Mouse (Mus musculus): Measurements from ENCODE around the gene Saysd1. TPM values are rescaled to one million over a fixed set of nuclear protein-coding genes. Genes with fewer than 3 reads are reported as not detected.

The Saysd1 gene
- total and polyA plus RNA-seq, 3 experiments = 2.6 to 5.0 (median 2.8) TPM

DNA sequence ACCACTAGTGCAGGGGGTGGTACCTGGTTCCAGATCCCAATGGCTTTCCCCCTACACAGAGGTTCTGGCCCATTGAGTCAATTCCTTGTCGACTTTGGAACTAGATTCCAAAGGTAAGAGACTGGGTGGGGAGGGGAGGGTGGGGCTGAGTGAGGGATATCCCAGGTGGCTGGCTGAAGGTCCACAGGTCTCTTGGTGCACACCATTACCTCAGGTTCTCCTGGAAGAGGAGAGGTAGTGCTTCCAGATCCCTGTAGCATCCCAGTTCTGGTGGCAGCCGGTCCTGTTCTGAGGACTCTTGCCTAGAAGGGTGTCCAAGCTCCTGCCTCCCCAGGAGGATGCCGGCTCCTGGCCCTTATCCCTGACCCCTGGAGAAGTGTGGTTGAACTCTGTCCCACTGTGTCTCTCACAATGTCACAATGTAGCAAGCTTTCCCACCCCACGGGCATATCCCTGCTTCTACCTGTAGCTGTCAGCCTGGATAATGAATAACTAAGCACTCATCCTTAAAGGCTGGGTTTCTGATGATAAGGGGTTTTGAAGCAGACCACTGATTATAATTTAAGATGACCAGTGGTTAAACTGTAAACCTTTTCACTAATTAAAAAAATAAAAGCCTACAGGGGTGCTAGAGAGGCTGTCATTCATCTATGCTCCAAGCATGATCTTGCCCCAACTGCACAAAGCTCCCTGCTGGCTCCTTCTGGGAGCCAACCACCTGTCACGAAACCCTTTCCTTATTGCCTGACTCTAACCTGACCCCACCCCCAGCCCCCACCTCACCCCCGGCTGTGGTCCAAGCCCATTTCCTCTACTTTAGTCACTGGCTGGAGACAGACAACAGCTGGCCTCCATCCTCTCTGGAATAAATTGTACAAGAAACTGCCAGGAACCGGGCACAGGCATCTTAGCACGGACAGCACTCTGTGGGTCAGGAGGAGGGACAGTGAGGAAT, 20.7 kb upstream of the Saysd1 start:
- Histone ChIP-seq H3K9ac (ENCODE audit: low read depth, low read length) (no peak overlapping the region), H3K4me1 (ENCODE audit: control insufficient read depth, insufficient read depth, low read length) (no peaks in the 10 kb centered on the region), H3K4me3 (no peak overlapping the region), H3K27ac (no peak overlapping the region), H3K27me3 (ENCODE audit: control insufficient read depth, insufficient read depth, low read length) (no peaks in the 10 kb centered on the region), H3K36me3 (ENCODE audit: control insufficient read depth, insufficient read depth, low read length) (no peaks in the 10 kb centered on the region), H3K79me2 (replicated peaks; ENCODE audit: control insufficient read depth, insufficient read depth, low read length) (no peaks in the 10 kb centered on the region)
- DNase-seq = no peak
- WGBS = 53% methylated on average over 8 of the region's 8 CpGs
- intact Hi-C loops (cut with DNase I) = no loop called here
- TF ChIP-seq CTCF (IDR thresholded peaks at IDR 0.05) (no peak), POLR2A (IDR thresholded peaks at IDR 0.05; ENCODE audit: insufficient read depth, low read depth, low read length) (no peak), EP300 (IDR thresholded peaks at IDR 0.05; ENCODE audit: insufficient read depth, low read depth, low read length) (no peak)

GRCm38 (mm10) chr14:20157595-20157994, 19.3 kb upstream of the Saysd1 start:
- no peaks in the 10 kb centered on the region for H3K79me2 ChIP-seq (replicated peaks; ENCODE audit: control insufficient read depth, insufficient read depth, low read length)
- no peak overlapping the region for H3K9ac ChIP-seq (ENCODE audit: low read depth, low read length)
- H3K4me1 ChIP-seq (ENCODE audit: control insufficient read depth, insufficient read depth, low read length) = no peaks in the 10 kb centered on the region
- no peaks in the 10 kb centered on the region for H3K27me3 ChIP-seq (ENCODE audit: control insufficient read depth, insufficient read depth, low read length)
- no peaks in the 10 kb centered on the region for H3K36me3 ChIP-seq (ENCODE audit: control insufficient read depth, insufficient read depth, low read length)
- 77% methylated on average over 10 of the region's 10 CpGs for WGBS
- DNase-seq = no peak
- no peak overlapping the region for H3K27ac ChIP-seq
- TF ChIP-seq EP300 (IDR thresholded peaks at IDR 0.05; ENCODE audit: insufficient read depth, low read depth, low read length) (no peak), POLR2A (IDR thresholded peaks at IDR 0.05; ENCODE audit: insufficient read depth, low read depth, low read length) (no peak), CTCF (IDR thresholded peaks at IDR 0.05) (no peak)
- no peak overlapping the region for H3K4me3 ChIP-seq
- intact Hi-C loops (cut with DNase I) = no loop called here

DNA sequence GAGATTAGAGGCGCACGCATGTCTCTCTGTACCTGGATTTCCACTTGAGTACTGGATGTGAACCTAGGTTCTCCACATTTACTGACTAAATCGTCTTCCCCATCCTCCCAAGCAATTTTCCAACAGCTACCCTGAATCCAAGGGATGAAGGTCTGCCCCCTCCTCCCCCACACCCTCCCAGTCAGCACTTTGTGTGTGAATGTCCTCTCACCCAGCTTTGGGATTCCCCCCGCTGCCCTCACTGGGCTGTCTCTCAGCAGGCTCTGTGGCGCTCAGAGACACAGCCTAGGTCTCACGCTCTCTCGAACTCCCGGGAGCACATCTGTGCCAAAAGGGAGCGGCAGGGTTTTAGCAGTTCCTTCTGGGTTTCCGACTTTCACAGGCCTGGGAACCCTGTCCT, 17.4 kb upstream of the Saysd1 start:
- H3K27ac ChIP-seq = no peak overlapping the region
- no peak overlapping the region for H3K4me3 ChIP-seq
- H3K27me3 ChIP-seq (ENCODE audit: control insufficient read depth, insufficient read depth, low read length) = no peaks in the 10 kb centered on the region
- H3K9ac ChIP-seq (ENCODE audit: low read depth, low read length) = no peak overlapping the region
- TF ChIP-seq CTCF (IDR thresholded peaks at IDR 0.05) = no peak
- no peak for TF ChIP-seq EP300 (IDR thresholded peaks at IDR 0.05; ENCODE audit: insufficient read depth, low read depth, low read length)
- no peak for TF ChIP-seq POLR2A (IDR thresholded peaks at IDR 0.05; ENCODE audit: insufficient read depth, low read depth, low read length)
- no peaks in the 10 kb centered on the region for H3K4me1 ChIP-seq (ENCODE audit: control insufficient read depth, insufficient read depth, low read length)
- 59% methylated on average over 10 of the region's 10 CpGs for WGBS
- no peaks in the 10 kb centered on the region for H3K79me2 ChIP-seq (replicated peaks; ENCODE audit: control insufficient read depth, insufficient read depth, low read length)
- no peaks in the 10 kb centered on the region for H3K36me3 ChIP-seq (ENCODE audit: control insufficient read depth, insufficient read depth, low read length)
- DNase-seq = no peak
- intact Hi-C loops (cut with DNase I) = no loop called here

DNA sequence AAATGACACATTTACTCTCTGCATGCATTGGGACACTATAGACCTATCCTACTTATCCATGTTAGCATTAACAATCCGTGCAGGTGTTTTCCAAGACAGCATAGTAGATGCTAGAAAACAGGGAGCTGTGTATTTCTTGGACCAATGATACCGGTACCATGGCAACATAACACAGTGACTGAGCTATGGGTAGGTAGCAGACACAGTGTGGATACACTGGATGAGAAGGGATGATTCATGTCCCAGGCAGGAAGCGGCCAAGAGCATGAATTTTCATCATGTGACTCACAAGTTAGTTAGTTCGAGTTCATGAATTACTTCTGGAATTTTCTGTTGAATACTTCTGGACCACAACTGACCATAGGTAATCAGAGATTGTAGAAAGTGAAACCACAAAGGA, 16.6 kb upstream of the Saysd1 start:
- no peak overlapping the region for H3K4me3 ChIP-seq
- intact Hi-C loops (cut with DNase I) = no loop called here
- no peak overlapping the region for H3K27ac ChIP-seq
- no peak for DNase-seq
- 77% methylated on average over 4 of the region's 4 CpGs for WGBS
- no peaks in the 10 kb centered on the region for H3K79me2 ChIP-seq (replicated peaks; ENCODE audit: control insufficient read depth, insufficient read depth, low read length)
- H3K27me3 ChIP-seq (ENCODE audit: control insufficient read depth, insufficient read depth, low read length) = no peaks in the 10 kb centered on the region
- no peaks in the 10 kb centered on the region for H3K36me3 ChIP-seq (ENCODE audit: control insufficient read depth, insufficient read depth, low read length)
- no peaks in the 10 kb centered on the region for H3K4me1 ChIP-seq (ENCODE audit: control insufficient read depth, insufficient read depth, low read length)
- no peak overlapping the region for H3K9ac ChIP-seq (ENCODE audit: low read depth, low read length)
- TF ChIP-seq EP300 (IDR thresholded peaks at IDR 0.05; ENCODE audit: insufficient read depth, low read depth, low read length) = no peak
- no peak for TF ChIP-seq POLR2A (IDR thresholded peaks at IDR 0.05; ENCODE audit: insufficient read depth, low read depth, low read length)
- TF ChIP-seq CTCF (IDR thresholded peaks at IDR 0.05) = no peak

DNA sequence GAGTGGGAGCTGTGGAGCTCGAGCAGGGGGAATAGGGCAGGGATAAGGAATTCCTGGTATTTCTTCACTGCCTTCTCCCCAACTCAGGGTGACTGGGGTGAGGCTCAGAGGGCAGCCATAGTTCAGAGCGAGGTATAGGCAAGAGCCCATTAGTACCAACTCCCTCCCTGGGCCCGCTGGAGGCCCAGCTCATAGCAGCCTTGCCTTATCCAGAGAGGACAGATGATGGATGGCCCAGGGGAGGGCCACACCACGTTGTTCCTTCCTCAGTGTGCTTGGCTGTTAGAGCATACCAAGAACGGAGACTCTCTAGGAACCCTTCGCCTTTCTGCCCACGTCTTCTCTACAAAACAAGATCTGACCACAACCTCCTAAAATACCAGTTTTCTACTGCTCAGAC, 15.9 kb upstream of the Saysd1 start:
- Histone ChIP-seq H3K79me2 (replicated peaks; ENCODE audit: control insufficient read depth, insufficient read depth, low read length) (no peaks in the 10 kb centered on the region), H3K4me3 (no peak overlapping the region), H3K27me3 (ENCODE audit: control insufficient read depth, insufficient read depth, low read length) (no peaks in the 10 kb centered on the region), H3K4me1 (ENCODE audit: control insufficient read depth, insufficient read depth, low read length) (no peaks in the 10 kb centered on the region), H3K27ac (no peak overlapping the region), H3K36me3 (ENCODE audit: control insufficient read depth, insufficient read depth, low read length) (no peaks in the 10 kb centered on the region), H3K9ac (ENCODE audit: low read depth, low read length) (no peak overlapping the region)
- TF ChIP-seq POLR2A (IDR thresholded peaks at IDR 0.05; ENCODE audit: insufficient read depth, low read depth, low read length) (no peak), CTCF (IDR thresholded peaks at IDR 0.05) (no peak), EP300 (IDR thresholded peaks at IDR 0.05; ENCODE audit: insufficient read depth, low read depth, low read length) (no peak)
- no peak for DNase-seq
- WGBS = 74% methylated on average over 7 of the region's 7 CpGs
- intact Hi-C loops (cut with DNase I) = no loop called here
